Mouse (Mus musculus): ENCODE results near the gene Wfdc6b.
"Not testable (repeated sequence)": the region's sequence is repeated elsewhere in the genome, so short reads cannot be mapped to it uniquely, and the experiment has no call there.

Wfdc6b gene

DNA sequence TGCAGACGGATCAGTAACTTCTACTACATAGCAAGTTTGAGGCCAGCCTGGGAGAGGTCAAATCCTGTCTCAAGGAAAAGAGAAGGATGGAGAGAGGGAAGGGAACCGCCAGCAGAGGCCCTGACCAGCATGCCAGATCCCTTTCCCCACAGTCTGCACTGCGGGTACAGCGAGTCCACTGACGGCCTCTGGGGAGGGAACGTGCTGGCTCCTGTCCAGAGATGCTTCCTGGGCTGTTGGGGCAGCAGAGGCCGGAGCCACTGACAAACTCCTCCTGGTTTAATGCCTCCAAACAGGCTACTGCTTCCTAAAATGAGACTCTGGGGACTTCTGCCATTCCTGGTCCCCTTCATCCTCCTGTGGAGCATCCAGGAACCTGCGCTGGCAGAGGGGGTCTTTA is at the start of gene Wfdc6b, which contains the start of gene Wfdc8:
Gene Wfdc6b (plus strand): TSS at position 52 of the 400 bp plus-strand sequence.
Gene Wfdc8 (minus strand): TSS at position 156 of the 400 bp plus-strand sequence.
- not testable (repeated sequence) for DNase-seq (ENCODE audit: low read depth)

DNA sequence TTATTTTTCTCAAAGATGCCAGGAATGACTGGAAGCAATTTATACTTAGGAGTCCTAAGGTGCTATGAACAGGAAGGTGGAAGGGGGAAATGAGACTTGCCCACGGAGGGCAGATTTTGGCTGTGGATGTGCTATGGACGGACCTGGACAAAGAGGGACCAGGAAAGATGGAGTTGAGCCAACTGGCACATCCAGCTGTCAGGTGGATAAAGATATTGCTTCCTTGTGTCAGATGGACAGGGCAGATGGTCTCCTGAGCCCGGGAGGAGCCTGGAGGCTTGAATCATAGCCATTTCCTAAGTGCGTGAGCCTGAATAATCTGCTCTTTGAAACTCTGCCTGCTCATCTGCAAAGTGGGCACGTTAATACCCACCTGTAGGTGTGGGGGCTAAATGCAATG is 49.0 kb upstream of the Wfdc6b start:
- DNase-seq (ENCODE audit: low read depth) = no peak

GRCm38 (mm10) chr2:164566997-164567396 is 46.3 kb upstream of the Wfdc6b start:
- peak; percentile 32 for DNase-seq (ENCODE audit: low read depth)

GRCm38 (mm10) chr2:164567460-164567859 is 45.9 kb upstream of the Wfdc6b start:
- DNase-seq (ENCODE audit: low read depth) = no peak

DNA sequence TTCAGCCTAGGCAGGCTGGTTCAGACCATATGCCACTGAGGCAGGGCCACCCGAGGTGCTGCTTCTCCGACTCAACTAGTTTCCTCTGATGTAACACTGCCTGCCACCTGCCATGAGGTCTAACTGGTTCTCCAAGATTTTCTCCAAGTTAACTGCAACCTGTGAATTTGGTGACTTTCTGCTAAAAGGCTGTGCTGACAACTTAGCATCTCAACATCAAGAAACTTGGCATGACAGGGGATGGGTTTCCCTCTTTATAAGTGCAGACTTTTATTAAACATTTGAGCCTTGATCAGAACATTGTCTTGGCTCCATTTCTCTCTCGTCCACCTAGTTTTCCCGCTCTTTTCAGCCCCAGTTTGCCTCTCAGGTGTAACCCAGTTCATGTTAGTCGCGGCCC is 40.0 kb upstream of the Wfdc6b start, which contains the start of gene Spint3:
Gene Spint3 (minus strand): TSS at position 101 of the 400 bp plus-strand sequence.
- DNase-seq (ENCODE audit: low read depth) = not testable (repeated sequence)

- not testable (repeated sequence) for DNase-seq (ENCODE audit: low read depth)
Observed at GRCm38 (mm10) chr2:164585025-164585725, 28.1 kb upstream of the Wfdc6b start, which contains the start of gene Wfdc6a. Wfdc6a (minus strand) TSS chr2:164585447.

GRCm38 (mm10) chr2:164592014-164592413 is 21.3 kb upstream of the Wfdc6b start:
- DNase-seq (ENCODE audit: low read depth) = peak; percentile 5

DNA sequence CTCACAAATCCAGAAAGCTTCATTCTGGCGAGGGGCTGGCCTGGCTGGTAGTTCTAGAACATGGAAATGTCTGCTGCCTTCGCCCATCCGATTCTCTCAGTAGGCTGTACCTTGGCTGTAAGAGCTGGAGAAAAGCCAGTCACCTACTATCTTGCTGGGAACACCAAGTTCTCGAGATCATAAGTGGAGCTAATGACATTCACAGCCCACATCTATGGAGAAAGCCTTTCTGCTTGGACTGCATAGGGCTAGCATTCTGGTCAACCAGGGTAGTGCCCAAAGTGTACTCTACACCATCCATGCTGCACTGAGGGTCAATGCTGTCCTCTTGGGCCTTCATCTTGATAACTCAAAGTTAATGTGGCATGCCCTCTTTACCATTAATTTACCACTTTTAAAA is 19.8 kb upstream of the Wfdc6b start, which contains the start of gene Eppin:
Gene Eppin (minus strand): TSS at position 101 of the 400 bp plus-strand sequence.
- DNase-seq (ENCODE audit: low read depth) = no peak

DNA sequence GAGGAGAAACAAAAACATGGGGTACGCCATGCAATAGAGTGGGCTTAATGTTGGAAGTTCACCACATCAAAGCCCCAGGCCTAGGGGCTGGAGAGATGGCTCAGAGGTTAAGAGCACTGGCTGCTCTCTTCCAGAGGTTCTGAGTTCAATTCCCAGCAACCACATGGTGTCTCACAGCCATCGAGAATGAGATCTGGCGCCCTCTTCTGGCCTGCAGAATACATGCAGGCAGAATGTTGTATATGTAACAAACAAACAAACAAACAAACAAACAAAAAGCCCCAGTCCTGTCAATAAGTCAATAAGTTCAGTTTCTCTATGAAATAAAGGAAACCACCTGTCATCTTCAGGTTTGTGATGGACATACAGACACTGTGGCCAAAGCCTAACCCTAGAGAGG is 13.1 kb upstream of the Wfdc6b start:
- DNase-seq (ENCODE audit: low read depth) = peak; percentile 14

GRCm38 (mm10) chr2:164603482-164603881 is 9.8 kb upstream of the Wfdc6b start:
- DNase-seq (ENCODE audit: low read depth) = peak; percentile 7

DNA sequence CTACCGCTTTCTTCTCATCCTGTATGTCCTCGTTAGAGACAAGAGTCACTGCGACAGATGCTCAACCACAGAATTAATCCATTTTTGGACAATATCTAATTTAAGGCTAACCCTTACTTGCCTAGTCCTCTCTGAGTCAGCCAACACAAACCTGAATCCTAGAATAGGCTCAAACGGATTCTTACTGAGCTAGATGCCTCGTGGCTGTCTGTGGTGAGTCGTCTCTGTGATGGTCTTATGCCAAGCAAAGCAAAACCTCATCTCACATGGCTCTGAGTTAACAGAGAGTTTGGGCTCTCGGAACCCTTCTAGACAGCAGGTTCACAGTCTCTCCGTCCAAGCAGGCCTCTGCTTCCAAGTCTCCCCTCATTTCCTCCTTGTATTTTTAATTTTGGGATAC is 8.9 kb upstream of the Wfdc6b start:
- no peak for DNase-seq (ENCODE audit: low read depth)

DNA sequence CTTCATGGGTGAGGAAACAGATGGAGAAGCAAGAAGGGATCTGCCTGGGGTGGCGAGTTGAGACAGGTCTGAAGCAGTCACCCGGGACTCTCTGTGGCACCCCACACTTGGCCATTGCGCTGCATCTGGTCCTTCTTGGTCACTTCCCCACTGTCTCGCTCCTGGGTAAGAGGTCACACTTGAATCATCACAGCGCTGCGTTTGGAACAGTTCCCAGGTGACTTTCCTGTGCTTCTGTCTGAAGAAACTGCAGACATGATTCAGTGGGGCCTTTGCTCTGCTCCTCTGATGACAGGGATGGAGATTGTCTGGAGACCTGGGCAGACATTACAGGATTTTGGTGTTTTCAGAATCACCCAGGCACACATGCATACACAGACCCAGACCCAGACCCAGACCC is 4.5 kb upstream of the Wfdc6b start:
- DNase-seq (ENCODE audit: low read depth) = no peak

DNA sequence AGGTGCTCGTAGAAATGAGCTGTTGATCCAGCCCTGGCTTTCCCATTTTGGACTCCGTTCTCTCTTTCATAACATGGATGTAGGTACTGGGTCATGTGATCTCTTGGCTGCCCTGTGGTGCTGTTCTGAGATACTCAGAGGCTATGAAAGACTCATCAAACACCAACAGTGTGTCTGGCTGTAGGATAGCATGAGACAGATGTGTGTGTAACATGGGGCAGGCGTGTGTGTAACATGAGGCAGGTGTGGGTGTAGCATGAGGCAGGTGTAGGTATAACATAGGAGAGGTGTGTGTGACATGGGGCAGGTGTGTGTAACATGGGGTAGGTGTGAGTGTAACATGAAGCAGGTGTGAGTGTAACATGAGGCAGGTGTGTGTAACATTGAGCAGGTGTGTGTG is 2.1 kb downstream of the Wfdc6b start:
- DNase-seq (ENCODE audit: low read depth) = no peak

DNA sequence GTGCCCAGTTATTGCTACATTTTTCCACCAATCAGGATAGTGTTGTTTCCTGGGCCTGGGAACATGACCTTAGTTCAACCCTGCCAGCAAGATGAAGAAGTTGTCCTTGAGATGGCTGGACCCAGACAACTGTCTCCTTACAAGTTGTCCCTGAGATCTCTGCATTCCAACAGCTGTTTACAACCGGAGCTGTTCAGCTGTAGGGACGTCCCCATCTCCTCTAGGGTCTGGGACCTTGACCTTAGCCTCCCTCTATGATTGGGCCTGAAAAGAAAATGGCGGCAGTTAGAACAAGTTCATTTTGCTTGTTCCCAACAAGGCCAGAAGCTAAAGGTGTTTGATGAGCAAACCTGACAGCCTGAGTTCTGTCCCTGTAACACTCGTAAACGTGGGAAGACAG is 5.7 kb downstream of the Wfdc6b start:
- no peak for DNase-seq (ENCODE audit: low read depth)

DNA sequence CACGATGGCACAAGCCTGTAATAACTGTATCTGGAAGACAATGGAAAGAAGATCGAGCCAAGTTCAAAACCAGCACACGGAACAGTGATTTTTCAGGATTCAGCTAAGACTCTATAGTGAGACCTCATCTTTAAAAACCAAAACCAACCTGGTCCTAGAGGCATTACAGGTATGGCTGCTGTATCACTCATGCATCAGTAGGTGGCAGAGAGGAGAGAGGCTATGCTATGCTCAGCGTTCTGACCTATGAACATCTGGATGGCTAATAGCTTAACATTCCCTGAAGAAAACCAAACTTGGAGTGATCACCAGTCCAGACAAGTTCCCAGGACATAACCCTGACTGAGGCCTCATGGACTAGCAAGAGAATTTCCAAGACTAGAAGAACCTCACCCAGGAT is 8.5 kb downstream of the Wfdc6b start:
- no peak for DNase-seq (ENCODE audit: low read depth)

DNA sequence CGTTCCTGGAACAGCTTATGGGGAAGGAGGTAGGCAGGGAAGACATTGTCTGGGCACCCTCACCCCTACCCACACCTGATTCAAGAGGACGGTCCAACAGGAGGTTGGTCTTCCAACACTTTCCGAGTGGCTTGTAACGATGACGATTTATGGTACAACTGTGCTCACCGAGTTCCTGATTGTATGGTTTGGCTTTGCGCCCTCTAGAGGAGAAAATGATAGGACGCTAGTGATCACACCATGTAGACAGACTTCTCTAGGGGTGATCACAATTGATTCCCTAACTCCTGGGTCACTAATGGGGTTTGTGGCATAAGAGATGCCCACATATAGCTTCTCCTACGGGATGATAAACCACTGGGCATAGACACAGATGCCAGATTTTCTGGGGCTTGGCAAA is 21.9 kb downstream of the Wfdc6b start:
- DNase-seq (ENCODE audit: low read depth) = peak; percentile 31

- no peak for DNase-seq (ENCODE audit: low read depth)
Observed at GRCm38 (mm10) chr2:164638696-164639095, 25.4 kb downstream of the Wfdc6b start, which contains the start of gene Wfdc16. Wfdc16 (minus strand) TSS chr2:164638796.

DNA sequence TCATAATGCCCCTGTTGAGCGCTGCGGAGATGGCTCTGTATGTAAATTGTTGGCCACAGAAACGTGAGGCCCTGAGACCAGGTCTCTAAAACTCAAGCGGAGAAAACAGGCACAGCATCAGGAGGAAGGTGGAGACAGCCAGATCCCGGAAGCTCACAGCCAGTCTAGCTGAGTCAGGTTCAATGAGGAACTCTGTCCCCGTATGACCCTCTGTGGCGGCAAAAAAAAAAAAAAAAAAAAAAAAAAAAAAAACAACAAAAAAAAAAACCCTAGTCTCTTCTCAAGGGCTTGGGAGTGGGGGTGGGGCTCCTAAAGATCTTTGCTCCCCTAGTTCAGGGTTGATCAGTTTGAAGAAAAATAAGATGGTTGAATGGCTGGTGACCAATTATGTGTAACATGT is 27.8 kb downstream of the Wfdc6b start:
- no peak for DNase-seq (ENCODE audit: low read depth)

GRCm38 (mm10) chr2:164641881-164642673 is 28.8 kb downstream of the Wfdc6b start:
- no peak for DNase-seq (ENCODE audit: low read depth)

DNA sequence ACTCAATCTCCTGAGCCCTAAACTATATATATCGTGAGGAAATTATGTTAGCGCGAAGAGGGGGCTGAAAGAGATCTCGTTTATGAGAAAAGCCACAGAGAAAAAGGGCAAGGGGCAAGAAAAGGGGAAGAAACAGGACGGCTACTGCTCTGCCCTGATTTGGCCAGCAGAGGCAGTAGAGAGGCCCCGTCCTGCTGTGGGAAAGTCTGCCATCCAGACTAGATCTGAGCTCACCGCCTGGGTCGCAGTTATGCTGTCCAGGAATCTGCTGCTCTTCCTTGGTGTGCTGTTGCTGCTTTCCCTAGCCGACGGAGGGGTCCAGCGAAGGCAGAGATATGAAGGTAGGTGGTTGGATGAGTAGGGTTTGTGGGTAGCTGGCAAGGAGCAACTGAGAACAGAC is 42.5 kb downstream of the Wfdc6b start, which contains the start of gene Wfdc10:
Gene Wfdc10 (plus strand): TSS at position 189 of the 400 bp plus-strand sequence.
- DNase-seq (ENCODE audit: low read depth) = peak; percentile 29

- no peak for DNase-seq (ENCODE audit: low read depth)
Observed at GRCm38 (mm10) chr2:164656483-164656882, 43.2 kb downstream of the Wfdc6b start, which contains the start of gene Wfdc9. Wfdc9 (minus strand) TSS chr2:164656583.

GRCm38 (mm10) chr2:164664851-164665250 is 51.5 kb downstream of the Wfdc6b start:
- DNase-seq (ENCODE audit: low read depth) = no peak
